Mouse (Mus musculus): ENCODE measurements around the gene St6gal1.

Gene St6gal1

GRCm38 (mm10) chr16:23298441-23298840 lies 73.9 kb downstream of the St6gal1 start:
- DNase-seq (ENCODE audit: low spot score in 2 of 2), result no peak

- DNase-seq (ENCODE audit: low spot score in 2 of 2), result no peak
These were observed 74.4 kb downstream of the St6gal1 start for GRCm38 (mm10) chr16:23298911-23299310.

GRCm38 (mm10) chr16:23299904-23300740 lies 75.6 kb downstream of the St6gal1 start:
- DNase-seq (ENCODE audit: low spot score in 2 of 2), result no peak

- no peak for DNase-seq (ENCODE audit: low spot score in 2 of 2)
These were observed 77.2 kb downstream of the St6gal1 start for GRCm38 (mm10) chr16:23301762-23302161.

- DNase-seq (ENCODE audit: low spot score in 2 of 2), result no peak
These were observed 81.5 kb downstream of the St6gal1 start for GRCm38 (mm10) chr16:23305830-23306623.

GRCm38 (mm10) chr16:23307142-23307968 lies 82.8 kb downstream of the St6gal1 start:
- no peak for DNase-seq (ENCODE audit: low spot score in 2 of 2)

- DNase-seq (ENCODE audit: low spot score in 2 of 2), result no peak
These were observed 83.5 kb downstream of the St6gal1 start for GRCm38 (mm10) chr16:23308012-23308554.

GRCm38 (mm10) chr16:23309080-23309479 lies 84.5 kb downstream of the St6gal1 start:
- no peak for DNase-seq (ENCODE audit: low spot score in 2 of 2)

- no peak for DNase-seq (ENCODE audit: low spot score in 2 of 2)
These were observed 88.1 kb downstream of the St6gal1 start for GRCm38 (mm10) chr16:23312604-23313003.

GRCm38 (mm10) chr16:23314790-23315189 lies 90.2 kb downstream of the St6gal1 start:
- DNase-seq (ENCODE audit: low spot score in 2 of 2), result no peak

GRCm38 (mm10) chr16:23317411-23318047 lies 93.0 kb downstream of the St6gal1 start:
- no peak for DNase-seq (ENCODE audit: low spot score in 2 of 2)

- no peak for DNase-seq (ENCODE audit: low spot score in 2 of 2)
These were observed 95.5 kb downstream of the St6gal1 start for GRCm38 (mm10) chr16:23320025-23320424.

GRCm38 (mm10) chr16:23320579-23320978 lies 96.0 kb downstream of the St6gal1 start:
- DNase-seq (ENCODE audit: low spot score in 2 of 2), result no peak

GRCm38 (mm10) chr16:23322453-23322852 lies 97.9 kb downstream of the St6gal1 start:
- no peak for DNase-seq (ENCODE audit: low spot score in 2 of 2)

- DNase-seq (ENCODE audit: low spot score in 2 of 2), result no peak
These were observed 99.4 kb downstream of the St6gal1 start for GRCm38 (mm10) chr16:23323915-23324314.

- DNase-seq (ENCODE audit: low spot score in 2 of 2), result no peak
These were observed 100.5 kb downstream of the St6gal1 start for GRCm38 (mm10) chr16:23324867-23325650.

- no peak for DNase-seq (ENCODE audit: low spot score in 2 of 2)
These were observed 102.1 kb downstream of the St6gal1 start for GRCm38 (mm10) chr16:23326664-23327063.

- no peak for DNase-seq (ENCODE audit: low spot score in 2 of 2)
These were observed 102.7 kb downstream of the St6gal1 start for GRCm38 (mm10) chr16:23327266-23327665.

- DNase-seq (ENCODE audit: low spot score in 2 of 2), result no peak
These were observed 103.7 kb downstream of the St6gal1 start for GRCm38 (mm10) chr16:23328201-23328600.

GRCm38 (mm10) chr16:23332136-23332535 lies 107.6 kb downstream of the St6gal1 start:
- DNase-seq (ENCODE audit: low spot score in 2 of 2), result no peak
